Mouse (Mus musculus) bone marrow, adult 2 months (tissue): ENCODE data around the gene Aes.
A peak's percentile ranks its signal among the peaks of the same experiment; 100 is the strongest.

ENCODE experiments used
- CTCF ChIP-seq: fragments of 200-500 bp; IDR thresholded peaks from 2 replicates; pipeline ENCODE4 v1.5.1; 2011; ENCODE audit warnings: low read length, control low read depth; ENCODE audit not compliant: control insufficient read depth, insufficient read depth
- POLR2A ChIP-seq: fragments of 200-500 bp; IDR thresholded peaks from 2 replicates; pipeline ENCODE4 v1.6.1; 2011; ENCODE audit warnings: low read depth, mild to moderate bottlenecking, control low read depth, low read length, borderline replicate concordance; ENCODE audit not compliant: control insufficient read depth

DNA sequence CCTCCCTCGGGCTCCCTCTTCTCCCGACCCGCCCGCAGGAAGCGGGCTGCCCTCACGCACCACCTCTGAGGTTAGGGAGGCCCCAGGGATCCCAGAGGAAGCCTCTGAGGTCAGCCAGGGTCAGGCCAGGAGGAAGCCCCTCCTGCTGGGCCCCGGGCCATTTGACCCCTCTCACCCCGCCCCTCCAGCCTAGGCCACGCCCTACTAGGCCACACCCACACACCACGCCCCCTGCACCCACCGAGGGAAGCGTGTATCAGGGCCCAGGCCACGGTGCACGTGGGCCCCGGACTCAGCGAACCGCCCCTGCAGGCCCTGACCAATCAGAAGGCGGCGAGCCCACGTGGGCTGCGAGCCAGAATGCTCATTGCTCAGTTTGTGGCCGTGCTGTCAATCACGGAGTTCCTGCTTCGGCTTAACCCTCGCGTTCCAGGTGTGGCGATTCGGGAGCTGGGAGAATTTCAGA is 41.5 kb downstream of the Aes start, which contains the start of gene Tle6:
- TF ChIP-seq CTCF (no peak), POLR2A (peak; percentile 45; the same call in 1 of the 2 replicates)
